Mouse (Mus musculus) G1E (cell line): ENCODE measurements around the gene Fry. TPM values are rescaled to one million over a fixed set of nuclear protein-coding genes. Genes with fewer than 3 reads are reported as not detected.

Experiments
- ATAC-seq: 2 replicates; pipeline ENCODE4 v1.8.0; 2016; ENCODE audit warnings: mild to moderate bottlenecking; ENCODE audit not compliant: insufficient number of reproducible peaks, poor library complexity, low FRiP score, severe bottlenecking; ENCODE audit errors: extremely low read depth
- DNase-seq: peaks from one replicate; pipeline ENCODE4 v3.0.0; 2012; ENCODE audit warnings: low spot score
- H3K27me3 ChIP-seq: 2 replicates; pipeline ENCODE4 v1.6.1; 2012; ENCODE audit warnings: mild to moderate bottlenecking, low read length, inconsistent platforms; ENCODE audit not compliant: insufficient read depth
- H3K36me3 ChIP-seq: replicated peaks from 2 replicates; pipeline ENCODE3; 2012; ENCODE audit warnings: mild to moderate bottlenecking, inconsistent platforms
- H3K4me1 ChIP-seq: 2 replicates; pipeline ENCODE4 v1.6.1; 2012; ENCODE audit warnings: low read depth, low read length, inconsistent platforms, mixed read lengths; ENCODE audit not compliant: insufficient read depth
- H3K4me3 ChIP-seq: 2 replicates; pipeline ENCODE4 v1.5.1; 2012; ENCODE audit warnings: low read depth, mild to moderate bottlenecking, inconsistent platforms, low read length, moderate library complexity, mixed read lengths
- H3K9me3 ChIP-seq: replicated peaks from 2 replicates; pipeline ENCODE4 v1.6.1; 2012; ENCODE audit warnings: inconsistent platforms
- CTCF ChIP-seq: IDR thresholded peaks from 2 replicates; pipeline ENCODE4 v1.5.1; 2012; ENCODE audit warnings: low read depth, low read length, inconsistent platforms, mixed read lengths
- GATA1 ChIP-seq: IDR thresholded peaks from 2 replicates; pipeline ENCODE4 v1.6.1; 2012; ENCODE audit warnings: borderline replicate concordance, low read length, inconsistent platforms, mixed read lengths
- GATA2 ChIP-seq: IDR thresholded peaks from 2 replicates; pipeline ENCODE4 v1.6.1; 2012; ENCODE audit warnings: low read depth, low read length, inconsistent platforms, borderline replicate concordance
- POLR2AphosphoS5 ChIP-seq: IDR thresholded peaks from 2 replicates; pipeline ENCODE4 v1.6.1; 2012; ENCODE audit warnings: low read depth, low read length, inconsistent platforms; ENCODE audit not compliant: insufficient replicate concordance
- TAL1 ChIP-seq: conservative IDR thresholded peaks from 2 replicates; pipeline ENCODE4 v1.6.1; 2012; ENCODE audit warnings: low read depth, low read length, inconsistent platforms, mixed read lengths
- polyA plus RNA-seq: library from polyadenylated mRNA; stranded (reverse); fragments of >175 nt; gene quantifications from 2 replicates; pipeline ENCODE4 v1.2.3, GENCODE M21; 2012
- total RNA-seq, 2 experiments: library from RNA; stranded (forward) in 1 of 2; stranded (reverse) in 1 of 2; fragments of 200-1000 nt in 1 of 2; fragments of >200 nt in 1 of 2; fragmentation: Nextera tagmentation in 1 of 2; gene quantifications; 2 replicates each; pipeline ENCODE4 v1.2.3; 2014 to 2017

The Fry gene
- total and polyA plus RNA-seq, 3 experiments = 2.6 to 5.5 (median 2.7) TPM

- DNase-seq (no peak), ATAC-seq (no peak)
- TF ChIP-seq TAL1 (no peak), GATA2 (no peak), GATA1 (no peak), CTCF (no peak), POLR2AphosphoS5 (no peak)
- H3K4me1 ChIP-seq = no peaks in the 10 kb centered on the region
- no peaks in the 10 kb centered on the region for H3K36me3 ChIP-seq
- no peak overlapping the region for H3K4me3 ChIP-seq
- H3K9me3 ChIP-seq = peaks cover 66% of the 10 kb centered on the region
- H3K27me3 ChIP-seq = no peaks in the 10 kb centered on the region
Observed at GRCm38 (mm10) chr5:150115271-150116092, 3.0 kb upstream of the Fry start.

- no peak overlapping the region for H3K4me3 ChIP-seq
- no peak for TF ChIP-seq GATA2
- TF ChIP-seq GATA1 = no peak
- TF ChIP-seq TAL1 = no peak
- no peak for TF ChIP-seq CTCF
- no peak for TF ChIP-seq POLR2AphosphoS5
- H3K9me3 ChIP-seq = peaks cover 68% of the 10 kb centered on the region
- no peak for DNase-seq
- H3K27me3 ChIP-seq = no peaks in the 10 kb centered on the region
- no peak for ATAC-seq
- no peaks in the 10 kb centered on the region for H3K36me3 ChIP-seq
- no peaks in the 10 kb centered on the region for H3K4me1 ChIP-seq
Observed at GRCm38 (mm10) chr5:150116216-150116905, 2.1 kb upstream of the Fry start.

GRCm38 (mm10) chr5:150116906-150117216 lies 1.6 kb upstream of the Fry start:
- H3K4me3 ChIP-seq = no peak overlapping the region
- ATAC-seq = no peak
- no peak for DNase-seq
- no peaks in the 10 kb centered on the region for H3K4me1 ChIP-seq
- no peaks in the 10 kb centered on the region for H3K27me3 ChIP-seq
- H3K36me3 ChIP-seq = no peaks in the 10 kb centered on the region
- H3K9me3 ChIP-seq = peaks cover 69% of the 10 kb centered on the region
- TF ChIP-seq CTCF (no peak), GATA1 (no peak), GATA2 (no peak), POLR2AphosphoS5 (no peak), TAL1 (no peak)

- ATAC-seq (no peak), DNase-seq (no peak)
- H3K9me3 ChIP-seq = peaks cover 71% of the 10 kb centered on the region
- H3K4me3 ChIP-seq = no peak overlapping the region
- H3K36me3 ChIP-seq = no peaks in the 10 kb centered on the region
- no peak for TF ChIP-seq POLR2AphosphoS5
- no peak for TF ChIP-seq CTCF
- no peak for TF ChIP-seq GATA2
- TF ChIP-seq GATA1 = no peak
- no peak for TF ChIP-seq TAL1
- H3K27me3 ChIP-seq = no peaks in the 10 kb centered on the region
- H3K4me1 ChIP-seq = no peaks in the 10 kb centered on the region
Observed at GRCm38 (mm10) chr5:150118124-150118454, 356 bp upstream of the Fry start.

GRCm38 (mm10) chr5:150120676-150121075 lies 2.2 kb downstream of the Fry start:
- ATAC-seq = no peak
- H3K27me3 ChIP-seq = no peaks in the 10 kb centered on the region
- TF ChIP-seq CTCF (no peak), GATA1 (no peak), TAL1 (no peak), GATA2 (no peak), POLR2AphosphoS5 (no peak)
- no peak for DNase-seq
- H3K36me3 ChIP-seq = no peaks in the 10 kb centered on the region
- H3K4me3 ChIP-seq = no peak overlapping the region
- peaks cover 69% of the 10 kb centered on the region for H3K9me3 ChIP-seq
- H3K4me1 ChIP-seq = no peaks in the 10 kb centered on the region

- H3K9me3 ChIP-seq = peaks cover 69% of the 10 kb centered on the region
- no peaks in the 10 kb centered on the region for H3K4me1 ChIP-seq
- H3K36me3 ChIP-seq = no peaks in the 10 kb centered on the region
- no peak for TF ChIP-seq CTCF
- TF ChIP-seq GATA1 = no peak
- TF ChIP-seq POLR2AphosphoS5 = no peak
- no peak for TF ChIP-seq TAL1
- no peak for TF ChIP-seq GATA2
- H3K27me3 ChIP-seq = no peaks in the 10 kb centered on the region
- no peak overlapping the region for H3K4me3 ChIP-seq
- no peak for DNase-seq
- no peak for ATAC-seq
Observed at GRCm38 (mm10) chr5:150122095-150122494, 3.6 kb downstream of the Fry start.

- H3K9me3 ChIP-seq = peaks cover 67% of the 10 kb centered on the region
- no peak for TF ChIP-seq CTCF
- no peak for TF ChIP-seq TAL1
- TF ChIP-seq POLR2AphosphoS5 = no peak
- TF ChIP-seq GATA1 = no peak
- TF ChIP-seq GATA2 = no peak
- H3K27me3 ChIP-seq = no peaks in the 10 kb centered on the region
- no peaks in the 10 kb centered on the region for H3K4me1 ChIP-seq
- ATAC-seq (no peak), DNase-seq (no peak)
- H3K4me3 ChIP-seq = no peak overlapping the region
- no peaks in the 10 kb centered on the region for H3K36me3 ChIP-seq
Observed at GRCm38 (mm10) chr5:150122571-150122970, 4.1 kb downstream of the Fry start.
